Mouse (Mus musculus) ES-E14 (cell line): Measurements from ENCODE around the gene Slc35f1.

Source experiments
- HCFC1 ChIP-seq: IDR thresholded peaks from 2 replicates; pipeline ENCODE4 v1.6.1; 2012; ENCODE audit warnings: low read length, inconsistent platforms, borderline replicate concordance; ENCODE audit not compliant: insufficient read depth
- ZNF384 ChIP-seq: IDR thresholded peaks from 2 replicates; pipeline ENCODE4 v1.6.1; 2012; ENCODE audit warnings: low read depth, low read length, inconsistent platforms

DNA sequence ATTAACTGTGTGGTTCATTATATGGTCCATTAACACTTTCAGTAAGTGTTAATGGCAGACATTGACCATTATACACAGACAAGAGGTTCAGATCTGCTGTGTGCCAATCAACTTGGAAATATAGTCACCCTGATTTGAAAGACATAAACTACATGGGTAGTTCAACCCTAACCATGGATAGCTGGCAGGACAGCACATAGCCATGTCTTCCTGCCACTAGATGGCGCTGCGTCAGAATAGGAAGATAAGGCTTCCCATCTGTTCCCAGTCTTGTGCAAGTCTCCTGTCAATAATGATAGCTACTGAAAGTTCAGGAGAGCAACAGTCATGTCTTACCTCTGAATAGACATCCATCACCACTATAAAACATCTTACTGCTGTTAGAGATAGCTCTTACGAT lies 424.7 kb downstream of the Slc35f1 start:
- TF ChIP-seq HCFC1 = no peak
- no peak for TF ChIP-seq ZNF384
